Mouse (Mus musculus): Measurements from ENCODE around the gene Lgals9. TPM values are rescaled to one million over a fixed set of nuclear protein-coding genes. Genes with fewer than 3 reads are reported as not detected.
A peak's percentile ranks its signal among the peaks of the same experiment; 100 is the strongest.

Lgals9 gene
- polyA plus RNA-seq, 1 experiment from 2014 or later = 6.7 TPM

GRCm38 (mm10) chr11:78971746-78972145 is 13.0 kb downstream of the Lgals9 start:
- ATAC-seq (ENCODE audit: low FRiP score) (no peak), DNase-seq (ENCODE audit: low spot score, missing footprints) (peak; percentile 80)
- Histone ChIP-seq H3K4me2 (no peak overlapping the region), H3K4me3 (ENCODE audit: low read depth, low read length) (no peak overlapping the region), H3K9ac (ENCODE audit: low read length) (no peak overlapping the region), H3K4me1 (ENCODE audit: control insufficient read depth, insufficient read depth, low read length) (0 out of 2 replicates have a peak, but pooled peaks cover 2% of the 10 kb centered on the region), H3K27ac (ENCODE audit: low read depth, low read length) (no peak overlapping the region), H3K27me3 (ENCODE audit: control insufficient read depth, insufficient read depth, low read length) (no peaks in the 10 kb centered on the region), H3K9me3 (ENCODE audit: control insufficient read depth, low read length) (no peaks in the 10 kb centered on the region), H3K36me3 (ENCODE audit: control insufficient read depth, insufficient read depth, low read length) (no peaks in the 10 kb centered on the region)
- 93% methylated on average over 3 of the region's 3 CpGs for WGBS

- Histone ChIP-seq H3K4me2 (no peak overlapping the region), H3K27me3 (ENCODE audit: control insufficient read depth, insufficient read depth, low read length) (no peaks in the 10 kb centered on the region), H3K9me3 (ENCODE audit: control insufficient read depth, low read length) (no peaks in the 10 kb centered on the region), H3K4me1 (ENCODE audit: control insufficient read depth, insufficient read depth, low read length) (0 out of 2 replicates have a peak, but pooled peaks cover 2% of the 10 kb centered on the region), H3K9ac (ENCODE audit: low read length) (no peak overlapping the region), H3K36me3 (ENCODE audit: control insufficient read depth, insufficient read depth, low read length) (no peaks in the 10 kb centered on the region), H3K27ac (ENCODE audit: low read depth, low read length) (no peak overlapping the region), H3K4me3 (ENCODE audit: low read depth, low read length) (no peak overlapping the region)
- no peak for ATAC-seq (ENCODE audit: low FRiP score)
- DNase-seq (ENCODE audit: low spot score, missing footprints) = peak; percentile 62
- WGBS = 88% methylated on average over 8 of the region's 8 CpGs
Observed at GRCm38 (mm10) chr11:78971096-78971495, 13.7 kb downstream of the Lgals9 start.

- Histone ChIP-seq H3K4me1 (ENCODE audit: control insufficient read depth, insufficient read depth, low read length) (0 out of 2 replicates have a peak, but pooled peaks cover 2% of the 10 kb centered on the region), H3K4me2 (no peak overlapping the region), H3K27me3 (ENCODE audit: control insufficient read depth, insufficient read depth, low read length) (no peaks in the 10 kb centered on the region), H3K4me3 (ENCODE audit: low read depth, low read length) (no peak overlapping the region), H3K9me3 (ENCODE audit: control insufficient read depth, low read length) (no peaks in the 10 kb centered on the region), H3K27ac (ENCODE audit: low read depth, low read length) (no peak overlapping the region), H3K9ac (ENCODE audit: low read length) (no peak overlapping the region), H3K36me3 (ENCODE audit: control insufficient read depth, insufficient read depth, low read length) (no peaks in the 10 kb centered on the region)
- ATAC-seq (ENCODE audit: low FRiP score) (no peak), DNase-seq (ENCODE audit: low spot score, missing footprints) (peak; percentile 35)
- WGBS = 79% methylated on average over 4 of the region's 4 CpGs
Observed at GRCm38 (mm10) chr11:78968121-78968520, 16.6 kb downstream of the Lgals9 start.

GRCm38 (mm10) chr11:78967371-78967770 is 17.4 kb downstream of the Lgals9 start:
- Histone ChIP-seq H3K36me3 (ENCODE audit: control insufficient read depth, insufficient read depth, low read length) (no peaks in the 10 kb centered on the region), H3K4me1 (ENCODE audit: control insufficient read depth, insufficient read depth, low read length) (no peaks in the 10 kb centered on the region), H3K27ac (ENCODE audit: low read depth, low read length) (no peak overlapping the region), H3K9me3 (ENCODE audit: control insufficient read depth, low read length) (no peaks in the 10 kb centered on the region), H3K4me3 (ENCODE audit: low read depth, low read length) (no peak overlapping the region), H3K27me3 (ENCODE audit: control insufficient read depth, insufficient read depth, low read length) (no peaks in the 10 kb centered on the region), H3K4me2 (no peak overlapping the region), H3K9ac (ENCODE audit: low read length) (no peak overlapping the region)
- ATAC-seq (ENCODE audit: low FRiP score) (no peak), DNase-seq (ENCODE audit: low spot score, missing footprints) (peak; percentile 85)
- WGBS = 26% methylated on average over 4 of the region's 4 CpGs

- Histone ChIP-seq H3K9me3 (ENCODE audit: control insufficient read depth, low read length) (no peaks in the 10 kb centered on the region), H3K9ac (ENCODE audit: low read length) (no peak overlapping the region), H3K4me3 (ENCODE audit: low read depth, low read length) (no peak overlapping the region), H3K4me2 (no peak overlapping the region), H3K27me3 (ENCODE audit: control insufficient read depth, insufficient read depth, low read length) (no peaks in the 10 kb centered on the region), H3K4me1 (ENCODE audit: control insufficient read depth, insufficient read depth, low read length) (no peaks in the 10 kb centered on the region), H3K36me3 (ENCODE audit: control insufficient read depth, insufficient read depth, low read length) (no peaks in the 10 kb centered on the region), H3K27ac (ENCODE audit: low read depth, low read length) (no peak overlapping the region)
- ATAC-seq (ENCODE audit: low FRiP score) (no peak), DNase-seq (ENCODE audit: low spot score, missing footprints) (no peak)
- 70% methylated on average over 5 of the region's 5 CpGs for WGBS
Observed at GRCm38 (mm10) chr11:78961221-78961620, 23.5 kb downstream of the Lgals9 start.

- Histone ChIP-seq H3K4me3 (ENCODE audit: low read depth, low read length) (no peak overlapping the region), H3K9ac (ENCODE audit: low read length) (no peak overlapping the region), H3K36me3 (ENCODE audit: control insufficient read depth, insufficient read depth, low read length) (no peaks in the 10 kb centered on the region), H3K9me3 (ENCODE audit: control insufficient read depth, low read length) (no peaks in the 10 kb centered on the region), H3K27me3 (ENCODE audit: control insufficient read depth, insufficient read depth, low read length) (no peaks in the 10 kb centered on the region), H3K4me2 (no peak overlapping the region), H3K27ac (ENCODE audit: low read depth, low read length) (no peak overlapping the region), H3K4me1 (ENCODE audit: control insufficient read depth, insufficient read depth, low read length) (no peaks in the 10 kb centered on the region)
- DNase-seq (ENCODE audit: low spot score, missing footprints) = peak; percentile 77
- no peak for ATAC-seq (ENCODE audit: low FRiP score)
- WGBS = 71% methylated on average over 5 of the region's 5 CpGs
Observed at GRCm38 (mm10) chr11:78959841-78960520, 24.8 kb downstream of the Lgals9 start.

GRCm38 (mm10) chr11:78959367-78959766 is 25.4 kb downstream of the Lgals9 start:
- H3K9ac ChIP-seq (ENCODE audit: low read length) = no peak overlapping the region
- ATAC-seq (ENCODE audit: low FRiP score) = no peak
- WGBS = 71% methylated on average over 8 of the region's 8 CpGs
- no peak overlapping the region for H3K27ac ChIP-seq (ENCODE audit: low read depth, low read length)
- H3K4me2 ChIP-seq = no peak overlapping the region
- H3K9me3 ChIP-seq (ENCODE audit: control insufficient read depth, low read length) = no peaks in the 10 kb centered on the region
- no peak overlapping the region for H3K4me3 ChIP-seq (ENCODE audit: low read depth, low read length)
- peak; percentile 51 for DNase-seq (ENCODE audit: low spot score, missing footprints)
- H3K4me1 ChIP-seq (ENCODE audit: control insufficient read depth, insufficient read depth, low read length) = no peaks in the 10 kb centered on the region
- no peaks in the 10 kb centered on the region for H3K27me3 ChIP-seq (ENCODE audit: control insufficient read depth, insufficient read depth, low read length)
- no peaks in the 10 kb centered on the region for H3K36me3 ChIP-seq (ENCODE audit: control insufficient read depth, insufficient read depth, low read length)

- Histone ChIP-seq H3K9me3 (ENCODE audit: control insufficient read depth, low read length) (no peaks in the 10 kb centered on the region), H3K36me3 (ENCODE audit: control insufficient read depth, insufficient read depth, low read length) (no peaks in the 10 kb centered on the region), H3K4me3 (ENCODE audit: low read depth, low read length) (no peak overlapping the region), H3K27ac (ENCODE audit: low read depth, low read length) (no peak overlapping the region), H3K27me3 (ENCODE audit: control insufficient read depth, insufficient read depth, low read length) (no peaks in the 10 kb centered on the region; the same call in 1 of the 2 replicates), H3K4me2 (no peak overlapping the region), H3K4me1 (ENCODE audit: control insufficient read depth, insufficient read depth, low read length) (no peaks in the 10 kb centered on the region), H3K9ac (ENCODE audit: low read length) (no peak overlapping the region)
- WGBS = 8% methylated on average over 7 of the region's 7 CpGs
- ATAC-seq (ENCODE audit: low FRiP score) (no peak), DNase-seq (ENCODE audit: low spot score, missing footprints) (peak; percentile 98)
Observed at GRCm38 (mm10) chr11:78956260-78956659, 28.5 kb downstream of the Lgals9 start.

- Histone ChIP-seq H3K27me3 (ENCODE audit: control insufficient read depth, insufficient read depth, low read length) (no peaks in the 10 kb centered on the region; the same call in 1 of the 2 replicates), H3K4me1 (ENCODE audit: control insufficient read depth, insufficient read depth, low read length) (no peaks in the 10 kb centered on the region), H3K4me2 (no peak overlapping the region), H3K27ac (ENCODE audit: low read depth, low read length) (no peak overlapping the region), H3K9me3 (ENCODE audit: control insufficient read depth, low read length) (no peaks in the 10 kb centered on the region), H3K4me3 (ENCODE audit: low read depth, low read length) (no peak overlapping the region), H3K36me3 (ENCODE audit: control insufficient read depth, insufficient read depth, low read length) (no peaks in the 10 kb centered on the region), H3K9ac (ENCODE audit: low read length) (no peak overlapping the region)
- WGBS = 9% methylated on average over 17 of the region's 17 CpGs
- DNase-seq (ENCODE audit: low spot score, missing footprints) = peak; percentile 88
- ATAC-seq (ENCODE audit: low FRiP score) = no peak
Observed at GRCm38 (mm10) chr11:78952467-78952866, 32.3 kb downstream of the Lgals9 start.

All from midbrain, embryonic 11.5 days (tissue).